Mouse (Mus musculus): ENCODE results near the gene Gimap4. TPM values are rescaled to one million over a fixed set of nuclear protein-coding genes. Genes with fewer than 3 reads are reported as not detected.

Gimap4 gene
- polyA plus RNA-seq, 1 experiment from 2014 or later: 8.5 TPM

GRCm38 (mm10) chr6:48642764-48643292, 41.5 kb upstream of the Gimap4 start:
- Histone ChIP-seq H3K36me3 (ENCODE audit: control insufficient read depth, insufficient read depth, low read length) (no peaks in the 10 kb centered on the region), H3K27ac (replicated peaks) (no peak overlapping the region), H3K9ac (ENCODE audit: low read length) (no peak overlapping the region), H3K4me3 (ENCODE audit: low read depth, low read length) (no peak overlapping the region), H3K27me3 (ENCODE audit: control insufficient read depth, insufficient read depth, low read length) (no peaks in the 10 kb centered on the region), H3K4me2 (replicated peaks; ENCODE audit: low read depth) (no peak overlapping the region), H3K9me3 (ENCODE audit: control insufficient read depth, low read length) (no peaks in the 10 kb centered on the region), H3K4me1 (replicated peaks; ENCODE audit: control insufficient read depth, insufficient read depth) (no peaks in the 10 kb centered on the region)
- no peak for ATAC-seq (ENCODE audit: low FRiP score, low TSS enrichment)
- DNase-seq (ENCODE audit: low spot score): no peak
- 17% methylated on average over 4 of the region's 4 CpGs for WGBS
- TF ChIP-seq EP300 (optimal IDR thresholded peaks at IDR 0.05) (no peak), CTCF (IDR thresholded peaks at IDR 0.05; ENCODE audit: low read depth) (peak; percentile 82)

- H3K4me1 ChIP-seq (replicated peaks; ENCODE audit: control insufficient read depth, insufficient read depth): no peaks in the 10 kb centered on the region
- no peak overlapping the region for H3K9ac ChIP-seq (ENCODE audit: low read length)
- no peak overlapping the region for H3K4me2 ChIP-seq (replicated peaks; ENCODE audit: low read depth)
- H3K9me3 ChIP-seq (ENCODE audit: control insufficient read depth, low read length): no peaks in the 10 kb centered on the region
- no peaks in the 10 kb centered on the region for H3K27me3 ChIP-seq (ENCODE audit: control insufficient read depth, insufficient read depth, low read length)
- 7% methylated on average over 12 of the region's 12 CpGs for WGBS
- DNase-seq (ENCODE audit: low spot score) (peak; percentile 75), ATAC-seq (ENCODE audit: low FRiP score, low TSS enrichment) (peak; percentile 59)
- peak; percentile 93 for TF ChIP-seq CTCF (IDR thresholded peaks at IDR 0.05; ENCODE audit: low read depth)
- no peak for TF ChIP-seq EP300 (optimal IDR thresholded peaks at IDR 0.05)
- H3K4me3 ChIP-seq (ENCODE audit: low read depth, low read length): no peak overlapping the region
- no peaks in the 10 kb centered on the region for H3K36me3 ChIP-seq (ENCODE audit: control insufficient read depth, insufficient read depth, low read length)
- no peak overlapping the region for H3K27ac ChIP-seq (replicated peaks)
Measured at GRCm38 (mm10) chr6:48645660-48646308, 38.6 kb upstream of the Gimap4 start.

GRCm38 (mm10) chr6:48646309-48646690, 38.0 kb upstream of the Gimap4 start:
- Histone ChIP-seq H3K9me3 (ENCODE audit: control insufficient read depth, low read length) (no peaks in the 10 kb centered on the region), H3K4me3 (ENCODE audit: low read depth, low read length) (no peak overlapping the region), H3K4me1 (replicated peaks; ENCODE audit: control insufficient read depth, insufficient read depth) (no peaks in the 10 kb centered on the region), H3K9ac (ENCODE audit: low read length) (no peak overlapping the region), H3K27ac (replicated peaks) (no peak overlapping the region), H3K27me3 (ENCODE audit: control insufficient read depth, insufficient read depth, low read length) (no peaks in the 10 kb centered on the region), H3K36me3 (ENCODE audit: control insufficient read depth, insufficient read depth, low read length) (no peaks in the 10 kb centered on the region), H3K4me2 (replicated peaks; ENCODE audit: low read depth) (no peak overlapping the region)
- ATAC-seq (ENCODE audit: low FRiP score, low TSS enrichment) (no peak), DNase-seq (ENCODE audit: low spot score) (no peak)
- WGBS: 69% methylated on average over 4 of the region's 4 CpGs
- no peak for TF ChIP-seq CTCF (IDR thresholded peaks at IDR 0.05; ENCODE audit: low read depth)
- TF ChIP-seq EP300 (optimal IDR thresholded peaks at IDR 0.05): no peak

GRCm38 (mm10) chr6:48646995-48647394, 37.4 kb upstream of the Gimap4 start, which contains the start of gene Gimap8:
Gene Gimap8 (plus strand): TSS chr6:48647234.
- Histone ChIP-seq H3K27ac (replicated peaks) (no peak within 1 kb of the TSS), H3K9ac (ENCODE audit: low read length) (no peak within 1 kb of the TSS), H3K36me3 (ENCODE audit: control insufficient read depth, insufficient read depth, low read length) (no peaks in the 10 kb centered on the region), H3K27me3 (ENCODE audit: control insufficient read depth, insufficient read depth, low read length) (no peaks in the 10 kb centered on the region), H3K4me3 (ENCODE audit: low read depth, low read length) (no peak within 1 kb of the TSS), H3K4me1 (replicated peaks; ENCODE audit: control insufficient read depth, insufficient read depth) (no peaks in the 10 kb centered on the region), H3K9me3 (ENCODE audit: control insufficient read depth, low read length) (no peaks in the 10 kb centered on the region), H3K4me2 (replicated peaks; ENCODE audit: low read depth) (no peak within 1 kb of the TSS)
- ATAC-seq (ENCODE audit: low FRiP score, low TSS enrichment) (peak; percentile 45; the same call in 1 of the 2 replicates), DNase-seq (ENCODE audit: low spot score) (no peak)
- TF ChIP-seq EP300 (optimal IDR thresholded peaks at IDR 0.05): no peak
- TF ChIP-seq CTCF (IDR thresholded peaks at IDR 0.05; ENCODE audit: low read depth): peak; percentile 68
- WGBS: 44% methylated on average over 3 of the region's 3 CpGs

- TF ChIP-seq EP300 (optimal IDR thresholded peaks at IDR 0.05) (no peak), CTCF (IDR thresholded peaks at IDR 0.05; ENCODE audit: low read depth) (no peak)
- Histone ChIP-seq H3K4me1 (replicated peaks; ENCODE audit: control insufficient read depth, insufficient read depth) (no peaks in the 10 kb centered on the region), H3K27me3 (ENCODE audit: control insufficient read depth, insufficient read depth, low read length) (no peaks in the 10 kb centered on the region), H3K4me3 (ENCODE audit: low read depth, low read length) (no peak overlapping the region), H3K27ac (replicated peaks) (no peak overlapping the region), H3K9me3 (ENCODE audit: control insufficient read depth, low read length) (no peaks in the 10 kb centered on the region), H3K36me3 (ENCODE audit: control insufficient read depth, insufficient read depth, low read length) (no peaks in the 10 kb centered on the region), H3K4me2 (replicated peaks; ENCODE audit: low read depth) (no peak overlapping the region), H3K9ac (ENCODE audit: low read length) (no peak overlapping the region)
- DNase-seq (ENCODE audit: low spot score) (no peak), ATAC-seq (ENCODE audit: low FRiP score, low TSS enrichment) (no peak)
- 85% methylated on average over 2 of the region's 2 CpGs for WGBS
Measured at GRCm38 (mm10) chr6:48647611-48648010, 36.7 kb upstream of the Gimap4 start.

- ATAC-seq (ENCODE audit: low FRiP score, low TSS enrichment) (no peak), DNase-seq (ENCODE audit: low spot score) (no peak)
- Histone ChIP-seq H3K36me3 (ENCODE audit: control insufficient read depth, insufficient read depth, low read length) (no peaks in the 10 kb centered on the region), H3K4me1 (replicated peaks; ENCODE audit: control insufficient read depth, insufficient read depth) (no peaks in the 10 kb centered on the region), H3K9me3 (ENCODE audit: control insufficient read depth, low read length) (no peaks in the 10 kb centered on the region), H3K27me3 (ENCODE audit: control insufficient read depth, insufficient read depth, low read length) (no peaks in the 10 kb centered on the region), H3K9ac (ENCODE audit: low read length) (no peak overlapping the region), H3K27ac (replicated peaks) (no peak overlapping the region), H3K4me2 (replicated peaks; ENCODE audit: low read depth) (no peak overlapping the region), H3K4me3 (ENCODE audit: low read depth, low read length) (no peak overlapping the region)
- no peak for TF ChIP-seq EP300 (optimal IDR thresholded peaks at IDR 0.05)
- no peak for TF ChIP-seq CTCF (IDR thresholded peaks at IDR 0.05; ENCODE audit: low read depth)
- WGBS: 87% methylated on average over 4 of the region's 4 CpGs
Measured at GRCm38 (mm10) chr6:48648779-48649178, 35.6 kb upstream of the Gimap4 start.
